Mouse (Mus musculus) brain, embryonic 14.5 days (tissue): Measurements from ENCODE around the gene Apaf1.

ENCODE experiments used
- CTCF ChIP-seq: fragments of 200-500 bp; IDR thresholded peaks from 2 replicates; pipeline ENCODE4 v1.5.1; 2012; ENCODE audit warnings: inconsistent platforms, mild to moderate bottlenecking, moderate library complexity, borderline replicate concordance; ENCODE audit not compliant: insufficient read depth, insufficient read length; ENCODE audit errors: extremely low read depth
- POLR2A ChIP-seq: fragments of 200-500 bp; IDR thresholded peaks from 2 replicates; pipeline ENCODE4 v1.6.1; 2012; ENCODE audit warnings: mild to moderate bottlenecking, inconsistent platforms, borderline replicate concordance; ENCODE audit not compliant: poor library complexity, insufficient read depth, insufficient read length, severe bottlenecking; ENCODE audit errors: extremely low read depth

DNA sequence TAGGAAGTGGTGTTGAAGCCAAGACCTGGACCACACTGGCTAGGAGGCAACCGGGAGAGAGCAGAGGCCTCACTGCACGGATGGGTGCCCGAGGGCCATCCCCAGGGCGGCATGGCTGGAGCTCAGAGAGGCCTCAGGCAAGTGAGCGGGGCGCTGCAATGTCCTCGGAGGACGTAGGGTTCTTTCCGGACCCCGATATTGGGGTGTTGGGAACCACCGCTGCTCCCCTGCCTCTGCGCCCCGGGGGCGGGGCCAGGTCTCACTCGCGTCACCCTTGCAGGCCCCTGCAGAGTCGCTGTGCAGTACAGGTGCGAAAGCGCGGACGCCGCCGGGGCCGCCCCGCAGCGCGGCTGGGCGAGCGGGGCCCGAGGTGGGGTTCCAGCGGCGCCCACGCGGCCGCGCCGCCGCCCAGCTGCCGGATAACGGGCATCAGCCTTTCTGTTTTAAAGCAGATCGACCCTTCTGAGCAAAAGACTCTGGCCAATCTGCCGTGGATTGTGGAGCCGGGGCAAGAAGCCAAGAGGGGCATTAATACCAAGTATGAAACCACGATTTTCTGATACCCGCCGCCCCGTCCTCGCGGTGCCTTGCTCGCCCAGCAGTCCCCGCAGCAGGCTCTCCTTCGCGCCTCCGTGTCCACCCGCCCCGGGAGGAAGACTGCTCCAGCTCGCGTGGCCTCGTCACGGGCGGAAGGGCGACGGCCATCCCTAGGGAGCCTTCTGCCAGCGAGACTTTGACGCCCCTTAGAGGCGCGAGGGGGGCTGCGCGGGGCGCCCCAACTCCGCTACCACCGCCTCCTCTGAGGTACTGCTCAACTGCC, 113.0 kb downstream of the Apaf1 start:
- TF ChIP-seq CTCF (no peak), POLR2A (no peak)
